In genomic region chrX:77810608-77811206, GRCm38 (mm10) we compare ENCODE assay signal across 8 mouse cellular contexts. TPM values are rescaled to one million over a fixed set of nuclear protein-coding genes. Genes with fewer than 3 reads are reported as not detected.
DNase-seq lines count a peak whose midpoint lies in the region; ATAC-seq lines count a peak whose summit lies in the region.

No protein-coding gene starts in this region.

- no peaks in the 10 kb centered on the region for H3K27me3 ChIP-seq in hindbrain, embryonic 12.5 days
- H3K27me3 ChIP-seq in lung, embryonic 15.5 days = no peaks in the 10 kb centered on the region

- no peak overlapping the region for H3K27ac ChIP-seq in hindbrain, embryonic 12.5 days
- peak overlapping the region; percentile 46 for H3K27ac ChIP-seq in lung, embryonic 15.5 days

- no peak overlapping the region for H3K9ac ChIP-seq in hindbrain, embryonic 12.5 days
- H3K9ac ChIP-seq in lung, embryonic 15.5 days = peak overlapping the region; percentile 27

- peak overlapping the region; percentile 43 for H3K4me2 ChIP-seq in hindbrain, embryonic 12.5 days (replicated peaks)
- peak overlapping the region; percentile 49 for H3K4me2 ChIP-seq in lung, embryonic 15.5 days

- peak; percentile 63 for DNase-seq in Muller cell, postnatal 12 days (ENCODE audit: inconsistent ontology term)
- DNase-seq in cerebellum, adult 8-10 months = peak; percentile 68
- DNase-seq in frontal cortex, postnatal 10 days (ENCODE audit: low spot score in 2 of 2) = peak; percentile 18 to 57
- DNase-seq in layer of hippocampus, postnatal 10 days (ENCODE audit: low spot score in 2 of 2) = peak; percentile 43 to 70
- peak; percentile 48 for DNase-seq in ovary, adult 18-20 months (ENCODE audit: low spot score)
- peak; percentile 41 for DNase-seq in thymus, postnatal 4 days

- peak overlapping the region; percentile 35 for H3K4me3 ChIP-seq in hindbrain, embryonic 12.5 days
- peak overlapping the region; percentile 44 for H3K4me3 ChIP-seq in lung, embryonic 15.5 days

- H3K36me3 ChIP-seq in hindbrain, embryonic 12.5 days = no peaks in the 10 kb centered on the region
- no peaks in the 10 kb centered on the region for H3K36me3 ChIP-seq in lung, embryonic 15.5 days

- no peaks in the 10 kb centered on the region for H3K4me1 ChIP-seq in hindbrain, embryonic 12.5 days
- no peaks in the 10 kb centered on the region for H3K4me1 ChIP-seq in lung, embryonic 15.5 days

- H3K9me3 ChIP-seq in hindbrain, embryonic 12.5 days (replicated peaks) = no peaks in the 10 kb centered on the region
- no peaks in the 10 kb centered on the region for H3K9me3 ChIP-seq in lung, embryonic 15.5 days

- 28% methylated on average over 17 of the region's 17 CpGs for WGBS in hindbrain, embryonic 12.5 days
- WGBS in lung, embryonic 15.5 days = 20% methylated on average over 17 of the region's 17 CpGs

- peak; percentile 83 for ATAC-seq in hindbrain, embryonic 12.5 days (ENCODE audit: low FRiP score)
- ATAC-seq in lung, embryonic 15.5 days (ENCODE audit: borderline replicate concordance, extremely low read depth, low FRiP score, low TSS enrichment) = peak; percentile 76

RNA-seq across cellular contexts. Expression of gene Prkx, which starts 14.6 kb away (rescaled TPM):
- 24.4 and 27.5 TPM in 2 replicates for polyA plus RNA-seq in hindbrain, embryonic 12.5 days (2016; fragmentation: Nextera tagmentation; extraction: Ambion mirVana)
- total RNA-seq in layer of hippocampus, postnatal 10 days (2021) = 10 to 100 TPM; 15.1 to 17.1 TPM
- 12.3 and 13.8 TPM in 2 replicates for polyA plus RNA-seq in lung, embryonic 15.5 days (2015; fragmentation: Nextera tagmentation; extraction: Ambion mirVana)

RNA-seq across cellular contexts. Expression of gene Pbsn, which starts 42.7 kb away (rescaled TPM):
- not detected in 2 replicates for polyA plus RNA-seq in hindbrain, embryonic 12.5 days (2016; fragmentation: Nextera tagmentation; extraction: Ambion mirVana)
- total RNA-seq in layer of hippocampus, postnatal 10 days (2021) = not detected
- polyA plus RNA-seq in lung, embryonic 15.5 days (2015; fragmentation: Nextera tagmentation; extraction: Ambion mirVana) = not detected in 2 replicates

RNA-seq across cellular contexts. Expression of gene Gm14744, which starts 53.9 kb away (rescaled TPM):
- polyA plus RNA-seq in hindbrain, embryonic 12.5 days (2016; fragmentation: Nextera tagmentation; extraction: Ambion mirVana) = not detected in 2 replicates
- total RNA-seq in layer of hippocampus, postnatal 10 days (2021) = not detected
- polyA plus RNA-seq in lung, embryonic 15.5 days (2015; fragmentation: Nextera tagmentation; extraction: Ambion mirVana) = not detected in 2 replicates
